Mouse (Mus musculus) spleen, postnatal 14 days (tissue): ENCODE measurements at regions not wholly inside any gene's neighbourhood (a gene's known extent, or its start where the extent isn't known, plus 50 kb on each side); places are given as distances from the start of the nearest gene placed in this dataset.

ENCODE experiments used
- DNase-seq, 2 experiments: peaks; one replicate each; pipeline ENCODE4 v3.0.0; 2021 to 2022; ENCODE audit warnings: low spot score in 2 of 2

DNA sequence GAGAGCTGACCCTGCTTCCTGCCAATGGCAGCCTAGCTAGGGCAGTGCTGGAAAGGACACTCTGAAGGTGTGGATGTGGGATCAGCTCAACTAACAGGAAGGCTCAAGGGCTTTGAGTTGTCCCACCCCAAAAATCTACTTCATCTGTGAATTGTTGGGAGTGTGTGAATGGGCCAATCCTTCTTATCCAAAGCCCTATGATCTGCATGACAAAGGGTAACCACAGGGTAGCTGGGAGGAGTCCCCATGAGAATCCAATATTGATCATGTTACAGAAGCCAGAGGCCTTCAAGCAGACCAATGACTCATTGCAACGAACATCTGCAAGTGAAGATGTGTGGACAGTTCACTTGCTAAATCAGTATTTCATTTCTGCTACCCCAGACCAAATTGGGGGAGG lies 51.1 kb upstream of the Adra1b start:
- no peak for DNase-seq

DNA sequence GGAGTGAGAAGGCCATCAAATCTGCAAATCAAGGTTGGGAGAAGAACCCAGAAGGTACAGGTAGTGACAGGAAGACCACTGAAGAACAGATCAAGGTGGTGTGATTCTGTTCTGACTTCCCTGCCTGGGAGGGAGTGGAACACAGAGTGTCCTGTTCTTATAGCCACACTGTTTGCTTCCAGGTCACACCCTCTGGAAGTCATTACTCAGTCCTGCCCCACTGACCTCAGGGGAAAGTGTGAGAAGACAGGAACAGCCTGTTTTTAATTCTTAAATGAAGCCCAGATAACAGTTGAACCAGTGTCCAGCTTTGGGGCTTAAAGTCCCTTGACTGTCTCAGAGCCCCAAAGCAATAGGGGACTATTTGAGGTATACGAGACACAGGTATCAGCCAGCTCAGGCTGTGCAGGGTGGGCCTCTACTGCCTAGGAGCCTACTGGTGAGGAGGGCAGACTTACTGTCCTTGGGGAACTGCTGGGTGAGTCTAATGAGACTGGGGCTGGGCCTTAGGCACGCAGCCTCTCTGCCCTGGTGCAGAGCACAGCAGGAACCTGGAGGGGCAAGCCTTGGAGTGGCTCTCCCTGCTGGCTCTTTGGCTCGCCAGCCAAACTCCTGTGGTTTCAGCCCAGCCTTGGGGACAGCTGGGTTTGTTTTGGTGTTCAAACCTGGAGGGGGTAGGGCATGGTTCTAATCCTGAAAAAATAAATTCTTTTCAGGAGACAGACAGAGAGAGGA lies 57.4 kb upstream of the Adra1b start:
- no peak for DNase-seq

DNA sequence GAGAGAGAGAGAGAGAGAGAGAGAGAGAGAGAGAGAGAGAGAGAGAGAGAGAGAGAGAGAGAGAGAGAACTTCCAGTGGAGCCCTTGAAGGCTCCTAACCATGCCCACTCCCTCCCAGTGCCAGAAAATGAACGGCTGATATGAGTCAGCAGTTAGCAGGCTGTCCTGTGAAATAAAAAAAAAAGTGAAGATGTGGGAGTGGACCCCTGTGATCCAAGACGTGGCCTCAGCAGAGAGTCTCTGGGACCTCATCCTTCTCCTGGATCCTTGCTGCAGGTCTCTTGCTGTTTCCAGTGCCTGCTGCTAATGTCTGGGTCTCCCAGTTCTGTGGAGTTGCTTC lies 57.9 kb upstream of the Adra1b start:
- no peak for DNase-seq

DNA sequence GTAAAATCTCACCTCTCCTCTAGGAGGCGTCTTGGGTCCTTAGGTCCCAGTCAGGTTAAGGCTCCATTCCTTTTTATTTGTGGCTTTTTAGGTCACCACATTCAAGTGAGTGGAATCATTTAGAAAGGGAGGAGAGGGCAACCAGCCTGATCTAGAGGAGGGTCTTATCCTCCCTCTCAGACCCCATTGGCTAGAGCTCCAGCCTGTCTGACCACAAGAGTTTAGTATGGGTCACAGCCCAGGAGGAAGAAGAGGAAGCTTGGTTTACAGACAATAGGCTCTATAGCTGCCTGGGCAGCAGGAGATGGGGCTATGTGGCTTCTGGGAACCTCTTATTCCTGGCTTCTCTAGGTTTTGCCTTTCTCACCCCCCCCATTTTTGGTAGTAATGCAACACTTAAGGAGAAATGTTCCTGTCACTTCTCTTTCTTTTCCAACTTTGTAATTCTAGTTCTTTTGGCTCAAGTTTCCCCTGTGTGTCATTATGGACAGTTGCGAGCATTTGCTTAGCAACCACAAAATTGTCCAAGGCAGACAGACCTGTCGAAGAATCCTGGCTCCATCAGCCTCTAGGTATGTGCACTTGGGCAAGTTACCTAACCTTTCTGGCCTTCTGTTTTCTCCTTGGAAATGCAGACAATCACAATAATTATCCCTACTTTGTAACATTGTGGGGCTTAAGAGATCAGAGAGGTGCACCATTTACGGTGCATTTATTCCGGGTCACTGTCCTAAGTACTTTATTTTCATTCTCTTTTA lies 59.5 kb upstream of the Adra1b start:
- DNase-seq, result no peak

DNA sequence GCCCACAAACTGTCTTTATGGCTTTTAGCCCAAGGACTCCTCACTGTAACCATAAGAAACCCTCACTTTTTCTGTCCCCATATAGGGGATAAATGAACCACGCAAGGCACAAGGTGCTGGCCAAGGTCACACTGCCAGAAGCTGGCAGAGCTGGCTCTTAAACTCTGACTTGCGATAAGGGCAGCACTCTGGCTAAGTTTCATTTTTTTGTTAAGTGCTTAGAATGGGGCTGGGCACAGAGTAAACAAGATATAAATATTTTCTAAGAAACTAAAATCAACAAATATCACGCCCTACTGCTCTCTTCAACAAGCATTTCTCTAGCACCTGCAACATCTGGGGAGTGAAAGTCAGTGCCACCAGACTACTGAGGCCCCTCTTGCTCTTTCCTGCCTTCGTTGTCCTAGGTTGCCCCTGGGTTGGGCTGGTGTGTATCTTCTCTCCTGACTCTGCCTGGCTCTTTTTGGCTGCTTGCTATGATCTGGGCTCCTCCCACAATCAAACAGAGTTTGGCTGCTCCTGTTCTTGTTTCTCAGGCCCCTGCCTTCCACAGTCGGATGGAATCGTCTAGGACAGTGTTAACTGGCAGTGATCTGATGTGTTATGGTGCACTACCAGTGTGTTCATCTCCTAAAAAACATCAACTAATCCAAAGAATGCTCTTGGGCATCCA lies 60.5 kb upstream of the Adra1b start:
- no peak for DNase-seq

DNA sequence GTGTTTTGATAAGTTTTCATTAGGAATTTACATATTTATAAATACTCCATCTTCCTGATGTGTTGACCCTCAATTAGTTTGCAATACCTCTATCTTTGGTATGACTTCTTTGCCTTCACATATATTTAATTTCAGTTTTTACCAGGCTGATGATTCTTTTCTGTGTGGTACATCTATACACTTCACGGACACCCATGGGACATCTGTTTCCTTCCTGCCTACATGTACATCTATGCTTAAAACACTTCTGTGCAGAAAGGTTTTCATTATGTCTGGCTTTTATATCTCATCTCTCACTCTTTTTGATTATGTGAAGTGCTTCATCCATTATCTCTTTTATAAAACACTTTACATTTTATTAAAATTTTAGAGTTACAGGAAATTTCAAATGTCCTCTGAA lies 66.8 kb upstream of the Adra1b start:
- DNase-seq, result no peak

DNA sequence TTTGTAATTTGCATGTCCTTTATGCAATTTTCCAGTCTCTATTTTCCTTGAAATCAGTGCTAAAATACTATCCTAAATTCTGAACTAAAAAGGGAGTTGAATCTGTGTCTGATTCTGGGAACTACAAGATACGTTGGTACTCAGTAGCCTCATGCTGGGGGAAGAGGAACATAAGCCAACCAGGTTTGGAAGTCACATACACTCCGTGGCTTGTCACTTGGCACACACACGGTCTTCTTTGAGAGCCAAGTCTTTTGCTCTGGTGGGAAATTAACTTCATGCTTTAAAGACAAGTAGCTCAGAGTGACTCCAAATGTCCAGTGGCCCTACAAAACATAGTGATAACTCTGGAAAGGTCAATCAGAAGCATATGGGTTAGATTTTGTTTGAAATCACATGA lies 70.9 kb upstream of the Adra1b start:
- no peak for DNase-seq

DNA sequence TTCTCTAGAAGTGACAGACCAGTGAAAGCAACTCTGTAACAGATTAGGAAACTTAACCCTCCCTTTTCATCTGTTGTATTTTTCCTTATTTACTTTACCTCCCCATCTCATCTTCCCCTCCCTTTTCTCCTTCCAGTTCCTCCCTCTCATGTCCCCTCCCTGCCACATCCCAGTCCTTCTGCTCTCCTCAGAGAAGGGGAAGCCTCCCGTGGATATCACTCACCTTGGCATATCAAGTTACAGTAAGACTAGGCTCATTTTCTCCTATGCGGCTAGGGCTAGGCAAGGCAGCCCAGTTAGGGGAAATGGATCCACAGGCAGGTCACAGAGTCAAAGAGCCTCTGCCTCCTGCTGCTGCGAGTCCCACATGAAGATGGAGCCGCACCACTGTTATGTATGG lies 75.0 kb upstream of the Adra1b start:
- DNase-seq, result no peak

DNA sequence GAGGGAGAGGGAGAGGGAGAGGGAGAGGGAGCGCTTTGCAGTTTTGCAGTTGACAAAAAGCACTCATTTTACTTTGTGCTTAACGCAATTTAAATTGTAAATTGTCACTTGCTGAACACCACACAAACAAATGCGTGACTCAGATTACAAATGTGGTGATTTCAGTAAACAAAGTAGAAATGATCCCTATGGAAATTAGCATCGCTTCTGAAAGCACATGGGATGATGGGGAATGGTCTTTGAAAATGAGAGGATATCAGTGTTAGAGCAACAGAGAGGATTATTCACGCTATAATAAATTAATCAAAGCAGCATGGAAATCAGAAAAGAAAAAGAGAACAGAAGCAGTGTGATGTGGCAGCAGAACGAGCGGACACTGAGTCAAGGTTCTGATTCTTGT lies 78.4 kb upstream of the Adra1b start:
- DNase-seq, result no peak

DNA sequence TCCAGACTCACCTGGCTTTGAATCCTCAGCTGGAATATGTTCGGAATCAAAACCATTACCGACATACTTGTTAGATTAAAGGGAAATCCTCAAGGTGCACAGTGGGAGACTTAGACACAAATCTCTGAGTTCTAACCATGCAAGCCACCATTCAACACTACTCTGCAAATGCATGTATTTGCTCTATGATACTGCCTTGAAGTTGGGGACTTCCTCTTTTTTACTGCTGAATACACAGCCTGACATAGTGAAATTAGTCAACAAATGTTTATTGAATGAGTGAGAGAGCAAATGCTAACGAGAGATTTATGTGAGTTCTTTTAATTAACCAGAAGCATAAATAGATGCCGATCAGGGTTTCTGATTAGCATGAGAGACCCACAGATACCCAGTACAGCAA lies 79.4 kb upstream of the Adra1b start:
- no peak for DNase-seq

DNA sequence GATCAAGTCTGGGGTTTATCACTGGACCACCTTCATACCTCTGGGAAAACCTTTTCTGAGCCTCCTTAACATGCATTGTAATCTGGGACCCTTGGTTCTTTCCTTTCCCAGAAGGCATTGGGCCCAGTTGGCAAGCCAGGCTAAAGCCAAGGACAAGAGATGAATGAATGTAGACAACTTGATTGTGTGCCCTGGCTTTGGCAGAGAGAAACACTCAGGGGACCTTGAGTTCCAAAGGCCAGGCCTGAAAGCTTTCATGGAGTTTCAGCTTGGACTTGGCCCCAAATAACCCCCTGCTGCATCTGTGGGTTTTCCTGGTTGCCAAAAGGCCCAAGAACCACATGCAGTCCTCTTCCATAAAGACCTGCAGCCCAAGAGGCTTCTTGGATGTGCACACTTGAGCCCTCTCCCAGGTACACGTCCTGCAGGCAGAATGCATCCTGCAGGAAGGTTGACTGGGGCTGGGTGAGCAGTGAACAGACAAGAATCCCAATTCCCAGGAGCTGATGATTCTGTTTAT lies 89.0 kb upstream of the Adra1b start:
- no peak for DNase-seq

DNA sequence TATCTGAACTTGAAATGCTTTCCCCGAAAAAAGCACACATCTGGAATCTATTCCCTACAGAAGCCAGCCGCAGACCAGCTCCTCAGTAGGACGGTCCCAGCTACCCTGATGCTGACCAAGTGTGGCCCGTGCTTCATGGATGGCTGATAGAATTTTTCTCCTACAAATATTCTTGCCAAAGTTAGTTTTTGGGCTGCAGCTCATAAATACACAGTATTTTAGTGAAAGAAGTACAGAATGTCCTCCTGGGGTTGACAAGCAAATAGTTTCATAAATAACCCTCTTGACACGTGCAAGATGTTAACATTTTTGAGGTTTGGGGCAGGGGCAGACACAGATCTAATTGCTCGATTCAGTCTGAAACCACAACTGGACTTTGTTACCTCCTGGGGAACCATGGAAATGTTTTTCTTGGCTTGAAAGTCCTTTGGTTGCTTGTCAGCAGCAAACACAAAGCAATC lies 91.0 kb upstream of the Adra1b start:
- DNase-seq, result no peak

DNA sequence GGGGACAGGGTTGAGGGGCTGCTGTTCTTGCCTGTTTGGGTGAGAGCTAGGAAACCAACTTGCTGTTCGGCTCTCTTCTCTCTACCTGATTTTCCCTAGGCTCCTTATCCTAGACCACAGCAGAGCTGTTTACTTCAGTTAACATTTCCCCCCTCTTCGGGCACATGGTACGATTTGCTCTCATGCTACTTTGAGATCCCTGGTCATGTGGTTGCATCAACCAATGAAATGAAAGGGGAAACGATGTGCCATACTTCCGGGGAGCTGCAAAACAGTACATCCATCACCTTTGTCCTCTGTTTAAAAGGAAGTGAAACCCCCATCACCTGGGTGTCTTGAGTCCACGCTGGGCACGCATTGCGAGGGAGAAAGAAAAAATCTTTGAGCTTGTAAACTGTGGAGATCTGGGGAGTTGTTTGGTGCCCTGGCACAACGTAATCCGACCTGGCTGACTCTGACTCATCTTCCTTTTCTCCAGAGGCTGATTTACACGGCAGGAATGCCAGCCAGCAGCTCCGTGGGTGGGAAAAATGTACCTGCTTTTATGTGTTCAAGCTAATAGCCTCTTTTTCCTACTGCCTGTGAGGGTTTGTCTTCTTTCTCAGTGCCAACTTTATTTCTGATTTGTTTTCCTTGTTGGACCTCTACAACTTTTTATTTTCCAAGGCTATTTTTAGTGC lies 97.2 kb upstream of the Adra1b start:
- no peak for DNase-seq

DNA sequence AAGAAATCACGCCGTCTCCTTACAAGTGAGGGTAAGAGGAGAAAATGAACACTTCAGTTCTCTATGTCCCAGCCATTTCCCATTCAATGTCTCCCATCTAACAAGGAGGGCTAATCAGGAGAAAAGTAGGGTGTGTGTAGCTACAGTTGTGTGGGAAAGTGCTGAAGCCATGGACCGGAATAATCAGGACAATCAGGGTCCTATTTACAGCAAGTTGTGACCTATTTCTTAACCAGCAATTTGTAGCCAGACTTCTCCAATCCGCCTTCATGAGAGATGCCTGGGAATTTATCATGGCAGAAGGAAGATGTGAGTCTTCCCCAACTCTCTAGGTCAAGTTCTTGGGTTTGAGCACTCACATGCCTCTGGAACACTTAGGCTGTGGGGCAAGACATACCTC lies 99.0 kb upstream of the Adra1b start:
- no peak for DNase-seq

DNA sequence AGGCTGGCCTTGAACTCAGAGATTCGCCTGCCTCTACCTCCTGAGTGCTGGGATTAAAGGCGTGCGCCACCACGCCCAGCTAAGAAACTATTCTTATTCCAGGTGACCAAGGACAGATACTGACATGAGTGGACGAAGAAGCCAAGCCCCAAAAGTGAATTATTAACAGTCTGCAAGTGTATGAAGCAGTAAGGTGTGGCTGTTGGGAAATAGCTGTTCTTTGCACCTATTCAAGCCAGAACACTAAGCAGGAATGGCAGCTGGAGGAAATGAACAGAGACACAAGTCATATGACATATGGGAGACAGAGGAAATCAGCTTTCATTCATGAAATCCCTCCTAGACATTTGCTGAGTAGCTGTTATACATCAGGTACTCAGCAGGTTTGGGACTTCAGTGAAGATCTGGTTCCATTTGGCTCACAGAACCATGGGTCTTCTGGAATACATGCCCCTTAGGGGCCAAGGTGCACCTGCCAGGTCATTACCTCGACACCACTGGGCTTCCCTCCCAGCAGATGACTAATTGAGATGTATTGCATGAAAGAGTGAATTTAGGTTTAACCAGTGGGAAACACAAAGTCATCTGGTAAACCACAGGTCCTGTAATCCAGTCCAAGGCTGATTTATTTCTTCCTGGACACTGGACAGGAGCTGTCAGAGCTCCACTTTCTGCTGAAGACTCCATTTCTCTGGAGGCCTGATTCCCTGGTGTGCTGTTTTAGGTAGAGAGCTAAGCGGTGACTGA lies 101.0 kb upstream of the Adra1b start:
- DNase-seq, result no peak

DNA sequence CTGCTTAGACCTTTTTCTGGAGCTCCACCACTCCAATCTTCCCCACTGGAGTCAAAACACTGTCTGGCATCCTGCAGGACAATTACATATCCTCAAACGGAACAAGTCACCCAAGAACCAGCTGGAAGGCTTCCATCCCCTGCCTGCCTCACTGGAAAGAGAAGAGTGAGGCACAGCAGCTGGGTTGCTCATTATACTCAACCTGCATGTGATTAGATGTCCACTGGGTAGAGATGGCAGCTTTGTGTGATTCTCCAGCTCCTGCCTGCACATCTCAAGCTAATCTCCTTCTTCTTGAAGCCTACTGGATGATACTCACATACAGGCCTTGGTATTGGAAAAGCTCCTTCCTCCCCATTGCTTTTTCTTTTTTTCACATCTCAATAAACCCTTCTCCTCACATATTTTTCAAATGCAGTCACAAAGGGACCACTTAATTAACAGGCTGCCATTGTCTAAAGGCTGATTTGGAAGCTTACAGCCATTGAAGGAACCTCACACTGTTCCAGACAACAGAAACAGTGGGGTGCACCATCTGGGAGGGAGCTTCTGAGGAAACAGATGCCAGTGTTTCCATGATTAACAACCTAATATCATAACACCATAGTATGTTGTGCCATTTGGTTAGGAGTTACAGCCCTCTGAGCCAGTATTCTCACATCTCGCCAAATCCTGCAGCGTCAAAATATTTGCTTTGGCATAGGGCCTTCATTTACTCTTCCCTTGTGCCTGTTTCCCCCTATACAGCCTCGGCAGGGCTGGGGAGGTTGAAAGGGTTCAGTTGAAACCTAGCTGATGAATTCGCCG lies 101.9 kb upstream of the Adra1b start:
- no peak for DNase-seq

DNA sequence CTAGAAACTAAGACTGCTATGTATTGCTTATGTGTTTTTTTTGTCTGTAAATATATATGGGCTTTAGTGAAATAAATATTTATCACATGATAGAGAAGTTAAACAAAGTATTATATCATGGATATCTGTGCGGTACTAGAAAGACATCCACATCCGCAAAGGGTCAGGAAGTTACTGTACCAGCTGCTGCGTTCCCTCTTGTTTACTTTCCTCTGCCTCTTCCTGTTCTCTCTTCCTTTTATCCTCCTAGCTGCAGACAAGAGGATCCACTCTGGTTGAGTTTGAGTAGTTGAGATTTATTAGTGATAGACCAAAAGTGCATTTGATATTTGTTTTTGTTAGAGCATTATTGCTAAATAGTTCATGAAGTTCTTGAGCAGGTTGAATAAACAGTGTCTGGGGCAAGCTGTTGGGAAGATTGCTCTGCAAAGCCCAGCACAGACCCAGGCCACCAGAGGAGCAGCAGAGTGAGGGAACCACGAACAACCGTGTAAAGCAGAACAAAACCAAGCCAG lies 106.6 kb upstream of the Adra1b start:
- DNase-seq, result no peak

DNA sequence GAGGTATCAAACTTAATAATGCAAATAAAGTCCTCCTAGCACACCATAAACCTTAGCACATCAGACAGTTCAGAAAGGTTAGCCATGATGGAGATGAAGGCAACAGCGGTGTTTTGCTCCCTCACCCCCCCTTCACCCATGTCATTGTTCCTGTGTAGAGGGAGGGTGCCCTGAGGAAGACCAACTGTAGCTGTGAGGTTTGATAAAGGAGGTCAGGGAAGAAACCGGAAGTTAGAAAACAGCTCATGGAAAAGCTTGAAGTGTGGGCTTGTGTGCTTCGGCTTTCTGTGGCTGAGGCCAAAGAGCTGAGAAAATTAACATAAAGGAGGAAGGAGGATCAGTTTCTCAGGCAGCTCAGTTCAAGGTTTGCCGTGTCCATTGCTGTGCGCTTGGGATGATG lies 111.3 kb upstream of the Adra1b start:
- DNase-seq, result no peak

DNA sequence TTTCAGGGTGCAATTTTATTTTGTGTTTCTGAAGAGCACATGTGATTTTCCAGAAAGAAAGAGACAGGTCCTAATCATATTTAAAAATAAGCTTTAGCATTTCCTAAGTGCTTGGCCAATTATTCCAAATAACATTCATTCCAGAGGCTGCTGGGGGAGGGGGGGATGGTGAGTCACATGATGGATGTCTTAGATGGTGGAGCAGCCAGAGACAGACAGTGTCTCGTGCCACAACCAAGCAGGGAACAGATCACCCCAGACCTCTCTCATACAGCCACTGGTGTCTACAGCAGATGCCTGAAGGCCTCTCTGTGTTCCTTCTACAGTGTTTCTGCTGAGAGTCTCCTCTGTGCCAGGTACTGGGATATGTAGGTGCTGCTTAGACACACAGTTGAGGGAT lies 112.8 kb upstream of the Adra1b start:
- DNase-seq, result no peak

DNA sequence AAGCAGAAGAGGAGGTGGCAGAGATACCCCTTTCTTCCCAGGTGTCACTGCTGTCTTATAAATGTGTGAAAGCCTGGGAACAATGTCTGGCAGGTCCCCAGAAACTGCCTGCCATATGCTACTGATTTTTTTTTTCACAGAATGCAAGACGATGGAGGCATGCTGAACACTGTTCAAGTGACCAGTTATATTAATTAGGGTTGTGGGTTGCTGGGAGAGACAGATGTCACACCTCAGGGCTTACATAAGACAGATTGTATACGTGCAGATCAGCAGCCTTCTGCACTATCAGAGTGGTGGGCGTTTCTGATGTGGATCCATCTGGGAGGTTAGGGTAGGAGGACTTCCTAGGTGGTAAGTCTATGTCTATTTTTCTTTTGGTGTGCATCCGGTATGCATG lies 120.6 kb upstream of the Adra1b start:
- DNase-seq, result no peak
